Mouse (Mus musculus): Measurements from ENCODE around the gene Gpa33.

Gpa33 gene

DNA sequence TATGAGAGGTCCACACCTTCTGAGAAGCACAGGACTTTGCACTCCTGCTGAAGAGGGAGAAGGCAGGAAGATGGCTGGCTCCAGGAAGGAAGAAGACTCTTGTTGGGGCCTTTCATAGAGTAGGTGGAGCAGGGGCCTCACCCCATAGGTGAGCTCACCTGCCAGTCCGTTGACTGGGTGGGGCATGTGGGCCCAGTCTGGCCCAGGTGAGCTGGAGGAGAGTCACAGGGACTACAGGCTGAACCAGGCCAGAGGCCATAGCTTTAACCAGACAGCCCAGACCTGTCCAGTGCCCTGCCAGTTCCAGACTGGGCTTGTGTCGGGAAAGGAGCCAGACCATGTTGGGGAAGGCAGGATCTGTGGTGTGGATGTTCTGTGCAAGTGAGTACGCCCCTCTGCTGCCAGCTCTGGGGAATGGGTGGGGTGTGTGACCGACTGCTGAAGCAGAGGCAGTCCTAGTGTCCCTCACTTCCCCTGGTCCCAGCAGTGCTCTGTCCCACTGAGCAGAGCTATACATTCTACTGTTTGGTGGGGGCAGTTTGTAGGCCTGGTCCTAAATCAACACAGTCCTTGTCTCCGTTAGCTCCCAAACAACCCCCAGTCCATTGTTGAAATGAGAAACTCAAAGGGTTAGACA, at the start of gene Gpa33:
Gene Gpa33 (plus strand): TSS at position 15 of the 637 bp plus-strand sequence.
- DNase-seq (ENCODE audit: low spot score in 2 of 2): no peak

DNA sequence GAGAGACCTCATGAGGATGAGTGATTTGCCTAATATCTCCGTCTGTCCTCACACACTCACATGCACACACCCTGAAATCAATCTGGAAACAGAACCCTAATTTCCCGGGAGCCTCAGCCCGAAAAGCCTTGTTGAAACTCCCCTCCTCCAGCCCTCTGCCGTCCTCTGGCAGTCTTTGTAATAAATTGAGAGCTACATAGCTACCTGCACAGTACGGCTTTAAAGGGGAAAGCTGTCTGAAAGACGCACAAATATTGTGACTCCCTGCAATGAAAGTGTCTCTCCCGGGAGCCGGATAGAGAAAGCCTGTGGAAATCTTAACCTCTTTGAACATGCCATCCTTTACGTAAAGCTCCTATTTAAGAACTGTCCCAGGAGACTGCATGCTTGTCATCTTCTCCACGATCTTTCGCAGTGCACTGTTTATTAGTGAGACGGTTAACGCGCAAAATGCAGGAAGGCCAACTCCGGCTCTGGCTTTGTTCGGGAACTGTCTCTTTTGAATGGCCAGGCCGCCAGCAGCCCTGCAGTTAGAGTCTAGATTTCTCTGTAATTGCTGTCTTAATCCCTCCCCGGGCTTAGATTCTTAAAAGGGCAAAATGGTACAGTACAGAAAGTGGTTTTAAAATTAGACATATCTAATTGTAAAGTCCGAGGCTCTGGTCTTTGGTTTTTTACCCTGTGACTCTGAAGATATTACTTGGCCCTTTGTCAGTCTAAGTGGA, 41.4 kb upstream of the Gpa33 start:
- DNase-seq (ENCODE audit: low spot score in 2 of 2): no peak

DNA sequence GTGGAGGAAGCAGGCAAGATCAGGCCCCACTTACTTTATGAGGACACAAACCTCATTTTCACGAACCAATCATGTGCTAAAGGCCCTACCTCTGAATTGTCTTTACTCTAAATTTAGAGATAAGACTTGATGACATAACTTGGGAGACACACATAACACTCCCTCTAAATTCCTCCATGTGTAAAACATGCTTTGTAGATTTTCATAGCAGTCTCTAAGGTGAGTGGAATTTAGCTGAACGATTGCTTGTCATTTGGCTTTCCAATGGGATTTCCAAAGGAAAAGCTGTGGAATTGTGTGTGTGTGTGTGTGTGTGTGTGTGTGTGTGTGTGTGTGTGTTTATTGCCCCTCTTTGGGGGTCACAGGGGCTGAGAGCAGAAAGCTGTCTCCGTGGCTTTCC, 40.7 kb upstream of the Gpa33 start:
- DNase-seq (ENCODE audit: low spot score in 2 of 2): no peak

DNA sequence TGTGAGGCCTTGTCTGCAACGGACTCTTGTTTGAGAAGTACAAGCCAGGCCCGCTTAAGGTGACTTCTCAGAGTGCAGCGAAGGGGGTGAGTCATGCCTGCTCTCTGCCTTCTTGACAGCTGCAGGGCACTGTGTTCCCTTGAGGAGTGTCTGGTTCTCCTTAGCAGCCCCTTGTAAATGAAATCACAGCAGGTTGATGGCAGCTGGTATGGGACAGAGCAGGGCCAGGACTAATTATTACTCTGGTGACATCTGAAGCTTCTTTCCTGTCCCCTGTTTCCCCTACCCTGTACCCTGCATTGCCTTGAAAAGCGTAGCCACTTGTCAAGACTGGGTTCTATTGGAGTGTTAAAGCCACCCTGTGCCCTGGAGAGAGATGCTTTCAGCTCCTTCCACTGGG, 40.3 kb upstream of the Gpa33 start:
- DNase-seq (ENCODE audit: low spot score in 2 of 2): no peak

DNA sequence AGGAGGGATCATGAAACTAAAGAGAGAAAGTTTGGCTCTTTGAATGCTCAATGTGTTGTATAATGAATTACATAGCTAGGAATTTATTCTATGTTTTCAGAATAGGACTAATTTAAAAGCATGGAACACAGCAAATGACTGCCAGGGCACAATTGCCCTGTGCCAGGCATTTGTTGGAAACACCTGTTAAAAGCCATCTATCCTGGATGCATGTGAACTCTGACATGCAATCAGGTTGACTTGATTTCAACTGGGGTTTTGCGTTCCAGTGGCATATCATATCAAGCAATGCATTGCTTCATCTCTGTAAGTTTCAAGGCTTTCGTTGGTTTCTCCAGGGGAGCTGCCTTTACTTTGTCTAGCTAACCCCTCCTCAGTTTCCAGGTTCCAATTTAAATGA, 39.7 kb upstream of the Gpa33 start:
- DNase-seq (ENCODE audit: low spot score in 2 of 2): no peak

DNA sequence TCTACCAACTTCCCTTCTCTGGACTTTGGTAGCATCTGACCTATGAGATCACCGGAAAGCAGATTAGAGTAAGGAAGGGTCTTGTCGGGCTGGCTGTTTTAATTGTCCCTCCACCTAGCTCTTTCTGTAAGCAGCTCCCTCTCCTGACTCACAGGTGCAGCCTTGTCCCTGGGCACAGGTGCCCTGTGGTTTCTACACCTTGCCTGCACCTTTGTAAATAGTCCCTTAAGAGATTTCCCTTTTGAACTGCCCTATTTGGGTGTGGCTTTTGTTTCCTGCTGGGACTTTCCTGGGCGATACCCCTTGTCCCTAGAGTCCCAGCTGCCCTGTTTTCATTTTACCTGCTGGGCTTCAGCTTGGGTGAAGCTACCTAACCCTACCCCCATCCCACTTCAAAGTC, 35.6 kb upstream of the Gpa33 start:
- DNase-seq (ENCODE audit: low spot score in 2 of 2): no peak

DNA sequence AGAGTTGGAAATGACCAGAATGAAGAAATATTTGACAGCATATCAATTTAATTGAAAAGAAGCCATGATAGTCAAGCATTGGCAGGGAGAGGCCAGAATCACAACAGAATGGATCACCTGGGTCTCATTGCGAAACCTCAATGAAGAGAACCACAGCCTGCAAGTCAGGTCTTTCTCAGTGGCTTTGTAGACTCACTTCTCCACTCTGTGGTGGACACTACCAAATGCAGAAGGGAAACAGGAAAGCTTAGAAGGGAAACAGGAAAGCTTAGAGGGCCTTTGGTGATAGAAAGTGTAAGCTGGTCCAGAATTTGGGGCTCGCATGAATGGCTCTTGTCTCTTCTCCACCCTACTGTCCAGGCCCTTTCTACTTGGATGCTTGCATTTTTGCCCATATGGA, 31.9 kb upstream of the Gpa33 start:
- DNase-seq (ENCODE audit: low spot score in 2 of 2): no peak

DNA sequence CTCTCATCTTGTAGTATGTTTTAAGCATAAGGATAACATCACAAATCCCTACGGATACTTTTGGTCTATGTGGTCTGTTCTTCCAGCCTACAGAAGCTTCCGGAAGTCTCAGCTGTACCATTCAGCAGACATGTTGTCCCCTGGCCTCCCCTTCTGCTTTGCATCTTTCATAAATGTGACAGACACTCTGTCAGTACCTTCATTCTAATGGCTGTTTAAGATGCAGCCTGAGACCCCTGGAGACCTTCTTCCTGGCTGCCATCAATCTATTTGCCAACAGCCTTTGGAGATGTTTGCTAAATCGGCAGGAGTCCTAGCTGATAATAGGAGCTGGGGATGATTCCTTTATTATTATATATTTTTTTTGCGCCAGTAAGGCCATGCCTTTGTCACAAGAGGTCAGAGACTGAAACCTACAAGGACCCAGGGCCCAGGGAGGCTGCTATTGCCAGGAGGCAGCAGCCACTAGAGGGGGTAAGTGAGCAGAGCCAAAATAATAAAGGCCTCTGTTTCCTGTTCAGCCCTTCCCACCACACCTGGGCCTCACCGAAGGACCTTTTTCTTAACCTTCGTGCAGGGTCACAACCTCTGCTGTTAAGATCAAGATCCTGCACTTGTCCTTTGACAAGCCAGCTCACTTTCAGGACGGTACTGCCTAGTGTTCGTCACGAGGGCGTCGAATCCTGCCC, 27.0 kb upstream of the Gpa33 start:
- DNase-seq (ENCODE audit: low spot score in 2 of 2): peak in 1 of 2 experiments; percentile 16

DNA sequence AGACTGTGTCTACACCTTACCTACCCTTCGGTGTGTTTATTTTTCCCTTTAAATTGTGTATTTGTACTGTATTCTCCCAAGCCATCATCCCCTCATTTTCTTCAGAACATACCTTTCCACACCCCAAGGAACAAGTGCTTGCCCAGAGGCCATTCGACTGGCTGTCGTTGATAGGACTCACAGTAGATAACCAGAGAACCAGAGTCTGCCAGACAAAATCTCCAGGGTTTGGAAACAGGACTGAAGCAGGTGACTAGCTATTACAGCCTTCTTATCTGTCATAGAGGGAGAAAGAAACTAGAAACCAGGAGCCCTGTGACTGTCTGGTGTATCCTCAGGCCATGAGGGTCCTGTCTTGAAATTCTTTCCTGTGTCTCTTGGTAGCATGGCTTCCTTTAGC, 25.2 kb upstream of the Gpa33 start:
- DNase-seq (ENCODE audit: low spot score in 2 of 2): no peak

DNA sequence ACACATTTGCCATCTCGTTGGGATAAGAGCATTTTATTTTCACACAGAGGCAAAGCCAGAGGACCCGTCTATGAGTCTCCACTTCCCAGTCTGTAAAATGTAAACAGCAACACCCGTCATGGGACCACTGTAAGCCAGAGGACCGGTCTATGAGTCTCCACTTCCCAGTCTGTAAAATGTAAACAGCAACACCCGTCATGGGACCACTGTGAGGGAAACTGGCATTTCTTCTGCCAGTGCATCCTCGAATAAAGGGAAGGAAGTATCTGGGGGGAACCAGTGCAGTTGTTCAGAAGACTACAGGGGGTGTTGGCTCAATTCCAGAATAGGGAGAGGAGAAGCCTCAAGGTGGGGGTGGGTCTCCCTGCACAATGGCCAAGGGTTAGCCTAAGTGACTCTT, 24.6 kb upstream of the Gpa33 start:
- no peak for DNase-seq (ENCODE audit: low spot score in 2 of 2)

DNA sequence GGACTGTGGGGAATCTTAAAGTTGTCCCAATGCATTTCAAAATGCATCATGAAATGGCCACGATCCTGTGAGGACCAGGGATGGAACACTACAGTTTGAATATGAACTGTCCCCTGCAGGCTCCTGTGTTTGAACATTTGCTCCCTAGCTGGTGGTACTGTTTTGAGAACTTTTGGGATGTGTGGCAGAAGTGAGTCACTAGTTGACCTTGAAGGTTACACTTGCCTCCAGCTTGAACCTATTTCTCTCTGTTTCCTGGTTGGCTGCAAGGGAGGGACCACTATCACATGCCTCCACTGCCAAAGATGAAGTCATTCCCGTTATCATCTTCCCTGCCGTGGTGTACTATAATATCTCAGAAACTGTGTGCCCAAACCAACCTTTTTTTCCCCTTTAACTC, 15.1 kb upstream of the Gpa33 start:
- no peak for DNase-seq (ENCODE audit: low spot score in 2 of 2)

DNA sequence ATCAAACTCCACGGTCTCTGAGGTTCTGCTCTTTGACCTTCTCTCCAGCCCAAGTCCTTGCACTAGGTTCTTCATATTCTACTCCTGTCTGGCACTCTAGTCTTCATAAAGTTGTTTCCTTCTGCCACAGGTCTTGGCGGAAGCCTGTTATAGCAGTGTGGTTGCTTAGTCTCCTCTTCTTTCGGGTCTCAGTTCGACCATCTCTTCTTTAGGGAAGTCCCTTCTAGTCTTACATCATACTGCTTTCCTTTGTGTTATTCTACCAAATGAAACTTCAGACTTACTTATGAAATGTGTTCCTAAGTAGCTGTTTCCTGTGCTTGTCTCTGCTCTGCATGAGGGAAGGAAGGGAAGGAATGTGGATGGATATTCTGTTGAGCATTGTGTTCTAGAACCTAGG, 14.3 kb upstream of the Gpa33 start:
- DNase-seq (ENCODE audit: low spot score in 2 of 2): no peak

DNA sequence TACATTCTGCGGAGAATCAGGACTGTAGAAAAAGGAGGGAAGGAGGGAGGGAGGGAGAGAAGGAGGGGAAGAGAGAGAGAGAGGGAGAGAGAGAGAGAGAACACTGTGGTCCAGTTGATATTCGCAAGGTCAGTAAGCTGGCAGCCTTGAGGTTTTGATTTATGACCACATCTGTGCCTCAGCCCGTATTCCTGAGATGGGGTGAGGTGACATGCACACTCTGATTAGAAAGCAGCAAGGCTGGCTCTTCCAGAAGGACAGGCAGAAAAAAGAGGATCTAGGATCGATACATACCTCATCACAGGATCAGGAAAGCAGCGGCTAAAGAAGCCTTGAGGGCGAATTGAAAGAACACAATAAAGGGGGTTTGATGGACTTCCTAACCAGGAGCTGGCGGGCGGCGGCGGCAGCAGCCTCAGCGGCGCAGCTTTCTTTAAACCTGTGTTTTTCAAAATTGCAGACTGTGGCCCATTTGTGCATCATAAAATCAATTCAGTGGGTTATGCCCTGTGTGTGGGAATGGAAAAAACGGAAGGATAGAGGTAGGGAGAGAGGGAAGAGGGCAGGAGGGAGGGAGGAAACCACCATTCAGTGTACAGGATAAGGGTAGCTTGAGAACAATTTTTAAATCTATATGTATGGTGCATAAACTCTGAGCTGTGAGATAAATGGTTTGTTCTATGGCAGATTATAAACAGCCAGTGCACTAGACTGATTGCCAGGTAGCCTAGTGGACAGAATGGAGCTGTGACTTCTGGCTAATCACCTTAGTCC, 12.0 kb upstream of the Gpa33 start:
- no peak for DNase-seq (ENCODE audit: low spot score in 2 of 2)

DNA sequence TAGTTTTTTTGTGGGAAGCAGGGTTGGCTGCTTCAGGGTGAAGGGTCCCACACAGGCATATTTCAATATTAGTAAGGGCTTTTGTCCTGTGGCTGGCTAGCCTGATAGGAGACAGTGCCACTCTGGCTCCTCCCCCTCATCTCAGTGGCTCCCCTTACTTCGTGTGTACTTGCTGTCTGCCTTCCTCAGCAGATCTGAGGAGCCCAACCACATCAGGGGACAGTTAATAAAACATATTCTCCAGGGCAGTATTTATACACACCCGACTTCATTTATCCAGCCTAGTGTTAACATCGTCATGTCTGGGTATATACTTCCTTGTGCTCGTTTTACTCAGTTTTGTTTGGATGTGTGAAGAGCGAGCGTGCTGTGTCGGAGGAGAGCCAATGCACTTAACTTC, 7.9 kb upstream of the Gpa33 start:
- DNase-seq (ENCODE audit: low spot score in 2 of 2): no peak

DNA sequence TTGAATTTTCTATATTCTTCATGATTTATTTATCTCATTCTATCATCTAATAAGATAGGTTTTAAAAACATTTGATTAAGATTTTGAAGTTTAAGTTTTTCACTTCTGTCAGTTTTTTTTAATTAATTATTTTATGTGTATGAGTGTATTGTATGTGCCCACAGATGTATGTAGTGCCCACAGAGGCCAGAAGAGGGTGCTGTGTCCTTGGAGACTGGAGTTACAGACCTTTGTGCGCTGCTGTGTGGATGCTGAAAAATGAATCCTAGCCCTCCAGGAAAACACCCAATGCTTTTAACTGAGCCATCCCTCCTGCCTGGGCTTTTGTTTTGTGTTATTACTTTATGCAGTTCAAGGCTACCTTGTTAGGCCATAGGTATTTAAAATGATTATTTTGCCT, 7.0 kb upstream of the Gpa33 start:
- no peak for DNase-seq (ENCODE audit: low spot score in 2 of 2)

DNA sequence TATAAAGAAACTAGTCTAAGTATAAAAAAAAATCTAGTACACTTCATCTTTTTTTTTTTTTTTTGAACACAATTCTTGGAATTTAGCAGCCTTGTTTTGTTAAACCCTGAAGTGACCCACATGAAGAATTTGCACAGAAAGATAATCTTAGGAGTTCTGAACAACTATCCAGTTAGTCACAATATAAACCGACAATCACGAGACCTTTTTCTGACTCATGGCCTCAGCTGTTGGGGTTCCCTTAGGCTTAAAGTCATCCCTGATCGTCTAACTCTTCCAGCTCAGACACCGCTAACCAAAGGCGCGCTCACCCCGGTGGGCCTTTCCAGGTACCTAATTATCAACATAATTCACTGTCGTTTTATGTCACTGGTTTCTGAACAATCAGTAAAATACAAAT, 6.3 kb upstream of the Gpa33 start:
- no peak for DNase-seq (ENCODE audit: low spot score in 2 of 2)

DNA sequence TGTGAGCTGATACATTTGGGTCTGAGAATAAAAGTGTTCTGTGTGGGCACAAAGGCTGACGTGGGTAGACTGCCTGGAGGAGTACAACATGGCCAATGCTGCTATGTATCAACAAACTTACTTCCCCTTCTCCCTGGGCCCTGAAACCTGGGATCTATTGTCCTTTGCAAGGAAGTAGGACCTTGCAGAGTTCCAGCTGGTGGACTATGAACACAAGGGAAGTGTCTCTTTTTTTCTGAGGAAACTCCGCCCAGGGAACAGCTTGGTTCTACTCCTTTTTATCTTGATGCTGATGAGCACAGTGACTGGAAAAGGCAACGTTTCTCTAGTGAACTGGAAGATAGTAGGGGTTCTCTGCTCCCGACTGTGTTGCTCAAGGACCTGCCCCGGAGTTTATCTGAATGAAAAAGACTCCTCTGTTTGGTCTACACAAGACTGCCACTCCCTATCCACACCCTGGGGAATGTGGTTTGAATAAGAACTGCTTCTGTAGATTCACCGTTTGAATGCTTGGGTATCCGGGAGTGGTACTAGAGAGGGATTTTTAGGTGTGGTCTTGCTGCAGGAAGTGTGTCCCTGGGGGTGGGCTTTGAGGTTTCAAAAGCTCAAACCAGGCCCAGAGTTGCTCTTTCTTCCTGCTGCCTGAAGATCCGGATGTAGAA, 5.0 kb upstream of the Gpa33 start:
- no peak for DNase-seq (ENCODE audit: low spot score in 2 of 2)

DNA sequence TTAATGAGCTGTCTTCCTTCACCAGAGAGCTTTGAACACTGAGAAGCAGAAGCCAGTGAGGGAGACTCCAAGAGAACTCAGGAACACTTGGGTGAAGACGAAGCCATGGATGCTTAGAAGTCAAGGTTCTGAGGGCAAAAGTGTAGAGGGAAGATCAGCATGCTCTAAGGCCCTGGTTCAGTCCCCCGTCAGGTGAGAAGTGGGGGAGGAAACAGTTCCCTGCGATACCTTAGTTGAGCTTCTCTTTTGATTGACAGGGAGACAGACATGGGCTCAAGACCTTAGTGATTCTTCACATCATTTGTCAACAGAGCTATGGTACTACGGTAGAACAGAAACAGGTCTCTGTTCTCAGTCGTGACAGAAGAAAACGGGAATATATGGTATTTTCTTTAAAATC, 3.7 kb upstream of the Gpa33 start:
- DNase-seq (ENCODE audit: low spot score in 2 of 2): no peak

DNA sequence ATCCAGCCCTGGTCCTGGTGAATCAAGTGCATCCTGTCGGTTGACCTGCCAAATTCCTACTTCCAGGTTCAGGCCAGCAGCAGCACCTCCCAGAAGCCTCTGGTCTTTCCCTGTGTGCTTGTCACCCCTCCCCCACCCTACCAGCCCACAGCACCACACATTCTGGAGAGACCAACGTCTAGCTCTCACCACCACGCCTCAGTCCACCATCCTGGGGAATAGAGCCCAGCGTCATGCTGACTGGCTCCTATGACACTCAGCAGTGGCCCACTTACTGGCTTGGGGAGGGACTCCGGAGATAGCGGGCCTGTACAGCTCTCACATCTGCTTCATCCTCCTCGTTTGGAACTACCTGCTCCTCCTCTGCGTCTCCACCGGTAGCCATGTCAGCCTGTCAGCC, 3.2 kb upstream of the Gpa33 start:
- no peak for DNase-seq (ENCODE audit: low spot score in 2 of 2)

DNA sequence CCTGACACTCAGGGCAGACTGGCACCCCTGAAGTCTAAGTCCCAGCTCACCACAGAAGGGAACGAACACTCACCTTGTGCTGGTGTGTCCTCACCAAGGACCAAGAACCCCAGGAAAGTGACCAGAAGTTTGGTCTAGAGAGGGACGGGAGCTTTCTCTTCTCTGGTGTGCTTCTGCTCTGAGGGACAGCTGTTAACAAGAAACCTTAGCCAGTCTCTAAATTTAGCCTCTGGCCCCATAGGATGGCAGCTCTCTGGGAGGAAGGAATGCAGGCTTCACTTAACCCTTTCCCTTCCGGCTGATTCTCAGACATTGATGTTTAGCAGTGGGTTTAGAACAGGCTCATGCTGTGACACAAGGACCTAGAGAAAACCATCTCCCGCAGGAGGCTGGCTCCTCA, 2.3 kb upstream of the Gpa33 start, which contains the start of gene Dusp27:
Gene Dusp27 (minus strand): TSS at position 204 of the 400 bp plus-strand sequence.
- DNase-seq (ENCODE audit: low spot score in 2 of 2): no peak

DNA sequence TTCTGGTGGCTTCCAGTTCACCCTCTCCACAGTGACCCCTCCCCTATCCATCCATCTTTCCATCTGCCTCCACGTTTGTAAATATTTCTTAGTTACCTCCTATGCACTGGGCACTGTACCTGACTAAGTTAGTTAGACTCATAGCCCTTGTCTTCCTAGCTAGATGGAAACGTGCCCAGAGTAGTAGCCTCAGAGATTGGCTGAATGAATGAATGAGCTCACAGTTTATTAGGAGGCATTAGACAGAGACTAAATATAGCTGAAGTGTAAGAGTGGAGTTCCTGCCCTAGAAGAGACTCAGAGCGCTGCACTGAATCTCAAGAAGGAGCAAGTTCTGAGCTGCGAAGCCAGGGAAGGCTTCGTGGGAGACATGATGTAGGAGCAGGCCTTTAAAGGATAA, 1.5 kb upstream of the Gpa33 start:
- no peak for DNase-seq (ENCODE audit: low spot score in 2 of 2)

DNA sequence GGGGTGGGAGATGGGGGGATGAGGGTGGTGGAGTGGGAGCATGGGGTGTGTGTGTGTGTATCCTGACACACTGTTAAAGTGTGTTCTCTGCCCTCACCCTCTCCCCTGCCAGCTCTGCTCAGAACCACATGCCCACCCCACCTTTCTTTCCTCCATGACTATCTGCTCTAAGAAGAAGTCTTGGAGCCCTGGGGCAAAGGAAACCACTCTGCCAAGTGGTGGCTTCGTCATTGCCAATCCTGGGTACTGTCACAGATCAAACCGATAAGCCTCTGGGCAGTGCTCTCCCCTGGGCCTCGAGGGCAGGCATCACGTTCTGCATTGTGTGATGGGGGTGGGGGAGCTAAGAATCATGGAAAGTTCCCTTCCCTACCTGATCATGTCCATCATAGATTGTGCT, 2.3 kb downstream of the Gpa33 start:
- no peak for DNase-seq (ENCODE audit: low spot score in 2 of 2)

All from urinary bladder, postnatal 4 days (tissue).